Mouse (Mus musculus) forebrain, embryonic 16.5 days (tissue): ENCODE data around the gene Bcas3. TPM values are rescaled to one million over a fixed set of nuclear protein-coding genes. Genes with fewer than 3 reads are reported as not detected.

Experiments
- ATAC-seq: fragments of 200-750 bp; cut with Nextera tagmentation; 2 replicates; pipeline ENCODE4 v1.8.0; 2017; ENCODE audit warnings: mild to moderate bottlenecking, moderate library complexity
- H3K27ac ChIP-seq: fragments of 300-500 bp; sonication (generic); 2 replicates; pipeline ENCODE4 v1.5.1; 2014; ENCODE audit warnings: low read length, control low read depth
- H3K27me3 ChIP-seq: fragments of 300-500 bp; sonication (generic); replicated peaks from 2 replicates; pipeline ENCODE4 v1.6.1; 2014; ENCODE audit warnings: low read length; ENCODE audit not compliant: control insufficient read depth, insufficient read depth
- H3K36me3 ChIP-seq: fragments of 300-500 bp; sonication (generic); 2 replicates; pipeline ENCODE4 v1.6.1; 2014; ENCODE audit not compliant: control insufficient read depth, insufficient read depth
- H3K4me1 ChIP-seq: fragments of 300-500 bp; sonication (generic); replicated peaks from 2 replicates; pipeline ENCODE4 v1.6.1; 2014; ENCODE audit warnings: low read length; ENCODE audit not compliant: control insufficient read depth, insufficient read depth
- H3K4me2 ChIP-seq: fragments of 300-500 bp; sonication (generic); 2 replicates; pipeline ENCODE4 v1.6.1; 2014; ENCODE audit warnings: mild to moderate bottlenecking, low read length, control low read depth
- H3K4me3 ChIP-seq: fragments of 300-500 bp; sonication (generic); replicated peaks from 2 replicates; pipeline ENCODE4 v1.5.1; 2014; ENCODE audit warnings: mild to moderate bottlenecking, low read length, control low read depth
- H3K9ac ChIP-seq: fragments of 300-500 bp; sonication (generic); replicated peaks from 2 replicates; pipeline ENCODE4 v1.6.1; 2014; ENCODE audit warnings: low read depth, low read length, control low read depth
- H3K9me3 ChIP-seq: fragments of 300-500 bp; sonication (generic); 2 replicates; pipeline ENCODE4 v1.6.1; 2016; ENCODE audit warnings: low read length; ENCODE audit not compliant: control insufficient read depth
- WGBS: fragments of 180-500 bp; shearing (Covaris S2); extraction: QIAGEN DNeasy Blood & Tissue Kit; methylation state at CpG from one replicate; pipeline ENCODE4 v1.1.7; 2014; 5-methylcytosine and 5-hydroxymethylcytosine counted together
- polyA plus RNA-seq: library from polyadenylated mRNA; unstranded; fragments of >200 nt; fragmentation: Nextera tagmentation; extraction: Ambion mirVana; gene quantifications from 2 replicates; pipeline ENCODE4 v1.2.1, GENCODE M21; 2015

Bcas3 gene
- polyA plus RNA-seq, 1 experiment from 2014 or later = 31.9 TPM

DNA sequence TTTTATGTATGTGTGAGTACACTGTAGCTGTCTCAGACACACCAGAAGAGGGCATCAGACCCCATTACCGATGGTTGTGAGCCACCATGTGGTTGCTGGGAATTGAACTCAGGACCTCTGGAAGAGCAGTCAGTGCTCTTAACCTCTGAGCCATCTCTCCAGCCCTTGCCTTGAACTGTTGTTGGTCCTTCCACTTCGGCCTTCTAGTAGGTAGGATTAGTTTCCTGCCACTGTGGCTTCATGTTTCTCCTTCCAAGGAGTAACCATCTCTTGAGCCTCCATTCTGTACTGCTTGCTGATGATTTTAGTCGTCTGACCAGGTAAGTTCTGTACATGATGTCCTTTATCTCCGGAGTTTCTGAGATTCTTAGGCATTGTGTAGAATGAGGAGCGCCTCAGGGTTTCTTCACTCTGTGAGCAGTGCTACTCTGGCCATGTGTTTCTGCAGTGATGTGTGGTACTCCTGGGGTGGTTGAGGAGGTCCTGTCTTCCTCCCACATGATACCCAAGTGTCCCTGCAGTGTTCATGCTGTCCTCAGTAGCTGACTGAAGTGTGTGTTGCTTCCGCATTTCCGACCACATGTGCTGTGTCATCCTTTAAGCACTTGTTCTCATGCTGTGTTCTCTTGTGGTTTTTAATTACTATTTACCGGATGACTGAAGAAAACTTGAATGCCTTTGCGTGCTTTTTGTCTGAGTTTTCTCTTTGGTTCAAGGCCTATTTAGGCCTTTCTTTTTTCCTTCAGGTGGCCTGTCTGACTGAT is 29.2 kb upstream of the Bcas3 start:
- Histone ChIP-seq H3K27ac (no peak overlapping the region), H3K9me3 (no peaks in the 10 kb centered on the region), H3K36me3 (no peaks in the 10 kb centered on the region), H3K4me3 (no peak overlapping the region), H3K4me2 (no peak overlapping the region), H3K9ac (no peak overlapping the region), H3K27me3 (no peaks in the 10 kb centered on the region), H3K4me1 (no peaks in the 10 kb centered on the region)
- 60% methylated on average over 9 of the region's 9 CpGs for WGBS
- ATAC-seq = no peak

DNA sequence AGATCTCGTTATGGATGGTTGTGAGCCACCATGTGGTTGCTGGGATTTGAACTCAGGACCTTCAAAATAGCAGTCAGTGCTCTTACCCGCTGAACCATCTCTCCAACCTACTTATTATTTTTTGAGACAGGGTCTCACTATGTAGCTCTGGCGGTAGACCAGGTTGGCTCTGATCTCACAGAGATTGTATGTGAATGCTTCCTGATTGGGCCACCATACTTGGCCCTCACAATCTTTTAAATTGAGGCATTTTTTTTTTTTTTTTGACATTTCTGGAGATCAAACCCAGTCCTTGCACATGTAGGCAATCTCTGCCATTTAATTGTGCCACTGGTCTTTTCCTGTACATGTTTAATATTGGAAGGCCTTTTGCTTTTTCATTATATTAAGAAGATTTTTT is 24.2 kb upstream of the Bcas3 start:
- peak overlapping the region; percentile 36; the same call in 1 of the 2 replicates for H3K27ac ChIP-seq
- no peaks in the 10 kb centered on the region for H3K9me3 ChIP-seq
- peaks cover 9% of the 10 kb centered on the region for H3K4me1 ChIP-seq
- H3K4me3 ChIP-seq = no peak overlapping the region
- H3K4me2 ChIP-seq = no peak overlapping the region
- ATAC-seq = peak; percentile 26; the same call in 1 of the 2 replicates
- H3K36me3 ChIP-seq = peaks cover under 1% of the 10 kb centered on the region; the same call in 1 of the 2 replicates
- WGBS = 75% methylated on average over 3 of the region's 3 CpGs
- no peak overlapping the region for H3K9ac ChIP-seq
- H3K27me3 ChIP-seq = no peaks in the 10 kb centered on the region

DNA sequence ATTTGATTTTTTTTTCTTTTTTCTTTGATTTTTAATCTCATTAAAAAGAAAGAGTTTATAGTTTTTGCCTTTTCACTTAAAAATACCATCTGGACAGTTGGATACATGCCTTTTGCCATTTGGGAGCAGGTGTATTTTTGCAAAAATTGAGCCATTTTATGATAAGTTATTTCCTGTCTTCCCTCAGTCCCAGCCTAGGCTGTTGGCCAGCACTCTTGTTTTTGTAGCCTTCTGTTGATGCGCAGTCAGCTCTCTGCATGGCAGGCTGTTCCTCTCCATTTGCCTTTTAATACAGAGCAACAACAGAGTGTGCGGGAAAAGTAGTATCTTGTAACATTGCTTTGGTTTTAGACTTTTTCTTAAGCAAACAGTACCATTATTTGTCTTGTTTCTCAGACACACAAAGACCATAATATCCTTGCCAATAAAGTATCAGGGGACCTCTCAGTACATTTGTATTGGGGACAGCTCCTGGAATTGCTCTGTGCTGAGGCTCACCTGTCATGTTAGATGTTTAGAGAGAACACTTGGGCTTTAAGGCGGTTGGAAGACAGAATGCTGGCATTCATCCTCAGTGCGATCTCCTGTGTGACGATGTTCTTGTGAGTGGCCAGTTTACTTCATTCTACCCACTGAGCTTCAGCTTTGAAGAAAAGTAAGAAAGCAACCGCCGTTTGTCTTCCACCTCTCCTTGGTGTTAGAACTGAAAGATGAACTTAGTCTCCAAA is 23.6 kb upstream of the Bcas3 start:
- H3K27me3 ChIP-seq = no peaks in the 10 kb centered on the region
- no peak overlapping the region for H3K4me2 ChIP-seq
- no peaks in the 10 kb centered on the region for H3K9me3 ChIP-seq
- H3K9ac ChIP-seq = no peak overlapping the region
- H3K4me1 ChIP-seq = peaks cover 9% of the 10 kb centered on the region
- ATAC-seq = peak; percentile 85
- H3K4me3 ChIP-seq = no peak overlapping the region
- H3K36me3 ChIP-seq = peaks cover 3% of the 10 kb centered on the region; the same call in 1 of the 2 replicates
- peak overlapping the region; percentile 17; the same call in 1 of the 2 replicates for H3K27ac ChIP-seq
- 61% methylated on average over 7 of the region's 7 CpGs for WGBS

DNA sequence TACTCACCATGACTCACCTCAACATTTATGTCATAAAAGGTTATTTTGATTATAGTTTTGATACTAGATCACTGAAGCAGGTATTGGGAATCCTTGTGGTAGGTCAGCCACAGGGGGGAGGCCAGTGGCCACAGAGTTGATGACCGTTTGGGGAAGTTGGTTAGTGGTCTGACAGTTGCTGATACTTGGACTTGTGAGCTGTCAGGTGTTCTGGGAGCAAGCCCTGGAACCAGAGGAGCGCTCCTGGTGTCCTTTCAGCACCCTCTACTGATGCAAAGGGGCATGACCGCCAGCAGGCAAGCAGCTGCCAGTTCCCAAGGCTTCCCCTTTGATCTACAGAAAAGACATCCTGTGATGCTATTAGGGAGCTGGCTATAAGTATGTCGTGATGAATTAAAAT is 18.2 kb upstream of the Bcas3 start:
- H3K36me3 ChIP-seq = peaks cover 7% of the 10 kb centered on the region
- no peak overlapping the region for H3K27ac ChIP-seq
- H3K27me3 ChIP-seq = no peaks in the 10 kb centered on the region
- no peak overlapping the region for H3K4me3 ChIP-seq
- whole genome bisulfite sequencing = 55% methylated on average over 4 of the region's 4 CpGs
- H3K9ac ChIP-seq = no peak overlapping the region
- no peak for ATAC-seq
- no peak overlapping the region for H3K4me2 ChIP-seq
- H3K4me1 ChIP-seq = peaks cover 4% of the 10 kb centered on the region
- no peaks in the 10 kb centered on the region for H3K9me3 ChIP-seq

DNA sequence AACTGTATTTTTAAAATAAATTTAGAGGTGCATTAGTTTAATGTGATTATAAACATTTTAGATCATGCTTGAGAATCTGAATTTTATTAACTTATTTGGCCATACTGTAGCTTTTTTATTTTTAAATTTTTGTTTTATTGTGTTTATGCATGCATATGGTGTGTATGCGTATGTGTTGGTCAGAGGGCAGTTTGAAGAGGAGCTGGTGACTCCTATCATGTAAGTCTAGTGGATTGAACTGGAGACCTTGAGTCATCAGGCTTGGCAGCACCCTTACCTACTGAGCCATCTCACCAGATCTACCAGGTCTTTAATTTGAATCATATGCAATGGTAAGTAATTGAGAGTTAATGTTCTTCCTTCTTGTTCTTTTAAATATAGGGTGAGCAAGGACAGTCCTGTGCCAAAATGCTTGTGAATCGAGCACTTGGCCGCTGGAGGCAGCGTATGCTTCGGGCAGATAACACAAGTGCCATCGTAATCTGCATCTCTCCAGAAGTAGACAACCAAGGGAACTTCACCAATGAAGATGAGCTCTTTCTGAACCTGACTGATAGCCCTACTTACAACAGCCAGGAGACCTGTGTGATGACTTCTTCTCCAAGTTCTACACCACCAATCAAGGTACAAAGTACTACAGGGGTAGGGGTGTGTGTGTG is 13.7 kb upstream of the Bcas3 start:
- no peaks in the 10 kb centered on the region for H3K4me1 ChIP-seq
- H3K9ac ChIP-seq = no peak overlapping the region
- no peak overlapping the region for H3K4me3 ChIP-seq
- H3K4me2 ChIP-seq = no peak overlapping the region
- no peak overlapping the region for H3K27ac ChIP-seq
- 94% methylated on average over 6 of the region's 6 CpGs for WGBS
- no peaks in the 10 kb centered on the region for H3K9me3 ChIP-seq
- no peaks in the 10 kb centered on the region for H3K27me3 ChIP-seq
- ATAC-seq = no peak
- H3K36me3 ChIP-seq = peaks cover 10% of the 10 kb centered on the region

DNA sequence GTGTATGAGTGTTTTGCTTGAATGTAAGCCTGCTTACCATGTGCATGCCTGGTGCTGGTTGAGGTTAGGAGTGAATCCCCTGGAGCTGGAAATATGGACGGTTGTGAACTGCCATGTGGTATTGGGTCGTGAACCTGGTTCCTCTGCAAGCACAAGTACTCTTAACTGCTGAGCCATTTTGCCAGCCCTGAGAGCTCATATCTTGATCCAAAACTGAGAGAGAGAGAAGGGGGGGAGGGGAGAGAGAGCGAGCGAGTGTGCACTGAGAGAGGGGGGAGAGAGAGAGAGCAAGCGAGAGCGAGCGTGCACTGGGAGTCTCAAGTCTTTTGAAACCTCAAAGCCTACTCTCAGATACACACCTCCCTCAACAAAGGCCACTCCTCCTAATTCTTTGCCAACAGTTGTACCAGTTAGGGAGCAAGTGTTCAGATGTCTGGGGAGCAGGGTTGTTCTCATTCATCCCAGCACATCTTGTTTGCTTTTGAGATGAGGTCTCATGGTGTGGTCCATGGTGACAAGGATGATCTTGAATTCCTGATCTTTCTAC is 12.8 kb upstream of the Bcas3 start:
- Histone ChIP-seq H3K27ac (no peak overlapping the region), H3K4me3 (no peak overlapping the region), H3K9ac (no peak overlapping the region), H3K36me3 (peaks cover 10% of the 10 kb centered on the region), H3K27me3 (no peaks in the 10 kb centered on the region), H3K4me1 (no peaks in the 10 kb centered on the region), H3K9me3 (no peaks in the 10 kb centered on the region), H3K4me2 (no peak overlapping the region)
- 88% methylated on average over 7 of the region's 7 CpGs for WGBS
- ATAC-seq = no peak

DNA sequence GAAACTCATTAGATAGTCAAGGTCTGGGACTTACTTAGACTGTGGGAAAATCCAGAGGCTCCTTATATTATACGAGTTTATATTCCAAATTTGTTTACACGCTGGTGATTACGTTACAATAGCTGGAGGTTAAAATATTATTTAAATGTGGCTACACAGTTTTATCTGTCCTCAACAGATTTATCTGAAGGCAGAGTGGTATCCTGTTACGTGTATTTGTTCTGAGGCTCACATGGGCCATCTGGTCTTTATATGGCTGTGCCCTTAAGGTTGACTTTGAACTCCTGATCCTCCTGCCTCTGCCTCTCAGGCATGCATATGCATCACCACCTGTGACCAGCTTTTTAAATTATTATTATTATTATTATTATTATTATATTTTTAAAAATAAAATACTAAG is 852 bp downstream of the Bcas3 start:
- no peaks in the 10 kb centered on the region for H3K9me3 ChIP-seq
- no peak for ATAC-seq
- H3K4me2 ChIP-seq = peak overlapping the region; percentile 76
- WGBS = 72% methylated on average over 4 of the region's 4 CpGs
- H3K27ac ChIP-seq = no peak overlapping the region
- H3K27me3 ChIP-seq = no peaks in the 10 kb centered on the region
- peaks cover 9% of the 10 kb centered on the region for H3K4me1 ChIP-seq
- H3K36me3 ChIP-seq = no peaks in the 10 kb centered on the region
- no peak overlapping the region for H3K9ac ChIP-seq
- H3K4me3 ChIP-seq = peak overlapping the region; percentile 56

DNA sequence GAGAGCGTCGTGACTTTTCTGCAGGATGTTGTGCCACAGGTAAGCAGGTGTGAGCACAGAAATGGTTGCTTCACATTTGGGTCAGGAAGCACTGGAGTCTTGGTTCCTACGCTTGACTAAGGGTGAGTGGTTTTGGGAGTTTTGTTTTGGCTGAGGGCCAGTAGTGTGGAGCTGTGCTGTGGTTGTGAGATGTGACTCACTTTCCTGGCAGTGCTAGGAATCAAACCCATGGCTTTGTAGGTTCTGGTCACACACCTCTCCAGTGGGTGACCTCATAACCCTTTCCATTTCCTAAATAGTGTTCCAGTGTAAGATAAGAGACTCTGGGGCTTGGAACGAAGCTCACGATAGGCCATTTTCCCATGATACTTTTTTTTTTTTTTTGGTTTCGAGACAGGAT is 6.7 kb downstream of the Bcas3 start:
- Histone ChIP-seq H3K27me3 (no peaks in the 10 kb centered on the region), H3K36me3 (no peaks in the 10 kb centered on the region), H3K4me2 (no peak overlapping the region), H3K27ac (no peak overlapping the region), H3K4me3 (no peak overlapping the region), H3K9ac (no peak overlapping the region), H3K4me1 (no peaks in the 10 kb centered on the region), H3K9me3 (no peaks in the 10 kb centered on the region)
- ATAC-seq = no peak
- WGBS = 93% methylated on average over 6 of the region's 6 CpGs

DNA sequence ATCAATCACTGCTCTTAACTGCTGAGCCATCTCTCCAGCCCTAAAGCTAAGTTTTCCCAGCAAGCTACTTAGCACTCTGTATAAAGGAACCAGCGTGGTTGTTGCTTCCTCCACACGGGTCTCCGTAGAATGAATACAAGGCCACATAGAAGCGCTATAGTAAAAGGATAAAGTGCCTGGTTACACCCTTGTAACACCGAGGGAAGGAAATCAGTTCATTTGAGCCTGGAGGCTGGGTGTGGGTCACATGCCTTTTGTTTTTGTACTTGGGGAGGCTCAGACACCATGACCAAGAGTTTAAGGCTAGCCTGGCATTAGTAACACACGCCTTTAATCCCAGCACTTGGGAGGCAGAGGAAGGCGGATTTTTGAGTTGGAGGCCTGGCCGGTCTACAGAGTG is 8.7 kb downstream of the Bcas3 start:
- Histone ChIP-seq H3K9ac (no peak overlapping the region), H3K27ac (no peak overlapping the region), H3K9me3 (no peaks in the 10 kb centered on the region), H3K27me3 (no peaks in the 10 kb centered on the region), H3K4me1 (no peaks in the 10 kb centered on the region), H3K4me3 (no peak overlapping the region), H3K36me3 (0 out of 2 replicates have a peak, but pooled peaks cover under 1% of the 10 kb centered on the region), H3K4me2 (no peak overlapping the region)
- 83% methylated on average over 8 of the region's 8 CpGs for WGBS
- no peak for ATAC-seq
